Mouse (Mus musculus) stomach, postnatal 0 days (tissue): Measurements from ENCODE around the gene Olfr1555-ps1.

Experiments
- CTCF ChIP-seq: IDR thresholded peaks from 2 replicates; pipeline ENCODE4 v1.5.1; 2016; ENCODE audit warnings: antibody characterized with exemption, low read depth, mild to moderate bottlenecking, moderate library complexity
- EP300 ChIP-seq: optimal IDR thresholded peaks from 2 replicates; pipeline ENCODE3; 2016; ENCODE audit warnings: antibody characterized with exemption

DNA sequence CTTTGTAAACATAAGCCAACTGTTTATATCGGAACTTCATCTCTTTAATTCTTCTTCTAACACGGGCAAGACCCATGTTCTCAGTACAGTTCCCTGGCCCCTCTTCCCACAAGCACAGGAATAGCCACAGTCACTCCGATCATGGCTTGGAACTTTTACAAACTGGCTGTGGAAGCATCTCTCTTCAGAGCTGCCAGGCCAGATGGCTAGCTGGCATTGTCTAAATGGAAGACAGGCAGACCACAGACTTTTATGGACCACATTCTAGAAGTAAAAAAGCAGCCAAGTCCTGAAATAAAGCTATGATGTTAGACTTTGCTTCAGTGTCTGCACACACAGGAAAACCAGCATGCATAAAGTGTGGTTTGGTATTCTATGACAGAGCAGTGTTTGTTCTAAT, 24.5 kb downstream of the Olfr1555-ps1 start:
- TF ChIP-seq CTCF (no peak), EP300 (no peak)
